Mouse (Mus musculus) embryo, embryonic 11.5 days (tissue): Measurements from ENCODE around the gene Gm45711.
"Not testable (repeated sequence)": the region's sequence is repeated elsewhere in the genome, so short reads cannot be mapped to it uniquely, and the experiment has no call there.

Source experiments
- DNase-seq: peaks from one replicate; pipeline ENCODE4 v3.0.0-alpha.2; 2012; ENCODE audit warnings: low read depth, low spot score

The Gm45711 gene

GRCm38 (mm10) chr8:104309441-104310155 lies at the start of gene Gm45711, which contains the start of gene Cmtm1:
TSS of gene Gm45711 (minus strand) at chr8:104310081.
TSS of gene Cmtm1 (minus strand) at chr8:104310145.
- not testable (repeated sequence) for DNase-seq

- DNase-seq = no peak
Measured at GRCm38 (mm10) chr8:104358637-104359036, 48.8 kb upstream of the Gm45711 start.

GRCm38 (mm10) chr8:104354504-104354903 lies 44.6 kb upstream of the Gm45711 start:
- no peak for DNase-seq

- DNase-seq = no peak
Measured at GRCm38 (mm10) chr8:104353186-104353585, 43.3 kb upstream of the Gm45711 start.

- no peak for DNase-seq
Measured at GRCm38 (mm10) chr8:104350047-104350446, 40.2 kb upstream of the Gm45711 start.

- no peak for DNase-seq
Measured at GRCm38 (mm10) chr8:104348971-104349370, 39.1 kb upstream of the Gm45711 start.

- no peak for DNase-seq
Measured at GRCm38 (mm10) chr8:104346706-104347105, 36.8 kb upstream of the Gm45711 start.

GRCm38 (mm10) chr8:104344622-104345021 lies 34.7 kb upstream of the Gm45711 start:
- no peak for DNase-seq

- peak; percentile 81 for DNase-seq
Measured at GRCm38 (mm10) chr8:104343957-104344356, 34.1 kb upstream of the Gm45711 start.

GRCm38 (mm10) chr8:104342426-104342825 lies 32.5 kb upstream of the Gm45711 start:
- DNase-seq = no peak

- no peak for DNase-seq
Measured at GRCm38 (mm10) chr8:104341678-104342077, 31.8 kb upstream of the Gm45711 start.

- DNase-seq = peak; percentile 57
Measured at GRCm38 (mm10) chr8:104341106-104341561, 31.3 kb upstream of the Gm45711 start.

GRCm38 (mm10) chr8:104340233-104341105 lies 30.6 kb upstream of the Gm45711 start:
- DNase-seq = peak; percentile 63

- DNase-seq = no peak
Measured at GRCm38 (mm10) chr8:104339983-104340232, 30.0 kb upstream of the Gm45711 start.

- DNase-seq = no peak
Measured at GRCm38 (mm10) chr8:104339229-104339982, 29.5 kb upstream of the Gm45711 start, which contains the start of gene Cmtm3. TSS of gene Cmtm3 (plus strand) at chr8:104339410.

GRCm38 (mm10) chr8:104337890-104338289 lies 28.0 kb upstream of the Gm45711 start:
- DNase-seq = no peak

GRCm38 (mm10) chr8:104336806-104337205 lies 26.9 kb upstream of the Gm45711 start:
- no peak for DNase-seq

- no peak for DNase-seq
Measured at GRCm38 (mm10) chr8:104334196-104334595, 24.3 kb upstream of the Gm45711 start.

- DNase-seq = no peak
Measured at GRCm38 (mm10) chr8:104333786-104334185, 23.9 kb upstream of the Gm45711 start.

- no peak for DNase-seq
Measured at GRCm38 (mm10) chr8:104332665-104333631, 23.1 kb upstream of the Gm45711 start.

GRCm38 (mm10) chr8:104321930-104322329 lies 12.0 kb upstream of the Gm45711 start, which contains the start of gene Cmtm2b:
TSS of gene Cmtm2b (plus strand) at chr8:104322230.
- DNase-seq = not testable (repeated sequence)
